Mouse (Mus musculus): ENCODE data around the gene Artn. TPM values are rescaled to one million over a fixed set of nuclear protein-coding genes. Genes with fewer than 3 reads are reported as not detected.
A peak's percentile ranks its signal among the peaks of the same experiment; 100 is the strongest.

Artn gene
- polyA plus RNA-seq, 1 experiment = 2.7 TPM

GRCm38 (mm10) chr4:117947493-117947892 is 17.9 kb upstream of the Artn start:
- no peak for DNase-seq
- Histone ChIP-seq H3K4me3 (replicated peaks; ENCODE audit: extremely low read depth, low read depth, low read length) (no peak overlapping the region), H3K4me1 (ENCODE audit: control insufficient read depth, insufficient read depth, low read length) (no peaks in the 10 kb centered on the region)
- WGBS = 85% methylated on average over 7 of the region's 7 CpGs
- TF ChIP-seq POLR2A (IDR thresholded peaks at IDR 0.05; ENCODE audit: borderline replicate concordance, extremely low read depth, low read depth, low read length) = no peak
- TF ChIP-seq CTCF (IDR thresholded peaks at IDR 0.05; ENCODE audit: insufficient read depth, low read length) = no peak

GRCm38 (mm10) chr4:117946639-117947305 is 17.2 kb upstream of the Artn start:
- DNase-seq = no peak
- no peak overlapping the region for H3K4me3 ChIP-seq (replicated peaks; ENCODE audit: extremely low read depth, low read depth, low read length)
- TF ChIP-seq POLR2A (IDR thresholded peaks at IDR 0.05; ENCODE audit: borderline replicate concordance, extremely low read depth, low read depth, low read length) (no peak), CTCF (IDR thresholded peaks at IDR 0.05; ENCODE audit: insufficient read depth, low read length) (no peak)
- 82% methylated on average over 11 of the region's 11 CpGs for WGBS
- no peaks in the 10 kb centered on the region for H3K4me1 ChIP-seq (ENCODE audit: control insufficient read depth, insufficient read depth, low read length)

- H3K4me3 ChIP-seq (replicated peaks; ENCODE audit: extremely low read depth, low read depth, low read length) = no peak overlapping the region
- TF ChIP-seq CTCF (IDR thresholded peaks at IDR 0.05; ENCODE audit: insufficient read depth, low read length) (no peak), POLR2A (IDR thresholded peaks at IDR 0.05; ENCODE audit: borderline replicate concordance, extremely low read depth, low read depth, low read length) (no peak)
- WGBS = 60% methylated on average over 5 of the region's 5 CpGs
- DNase-seq = no peak
- no peaks in the 10 kb centered on the region for H3K4me1 ChIP-seq (ENCODE audit: control insufficient read depth, insufficient read depth, low read length)
Measured at GRCm38 (mm10) chr4:117943317-117943716, 13.8 kb upstream of the Artn start.

- Histone ChIP-seq H3K4me1 (ENCODE audit: control insufficient read depth, insufficient read depth, low read length) (no peaks in the 10 kb centered on the region), H3K4me3 (replicated peaks; ENCODE audit: extremely low read depth, low read depth, low read length) (no peak overlapping the region)
- TF ChIP-seq POLR2A (IDR thresholded peaks at IDR 0.05; ENCODE audit: borderline replicate concordance, extremely low read depth, low read depth, low read length) (no peak), CTCF (IDR thresholded peaks at IDR 0.05; ENCODE audit: insufficient read depth, low read length) (no peak)
- 95% methylated on average over 5 of the region's 5 CpGs for WGBS
- DNase-seq = no peak
Measured at GRCm38 (mm10) chr4:117936964-117937363, 7.4 kb upstream of the Artn start.

- DNase-seq = no peak
- no peaks in the 10 kb centered on the region for H3K4me1 ChIP-seq (ENCODE audit: control insufficient read depth, insufficient read depth, low read length)
- no peak overlapping the region for H3K4me3 ChIP-seq (replicated peaks; ENCODE audit: extremely low read depth, low read depth, low read length)
- 67% methylated on average over 4 of the region's 4 CpGs for WGBS
- TF ChIP-seq CTCF (IDR thresholded peaks at IDR 0.05; ENCODE audit: insufficient read depth, low read length) = no peak
- TF ChIP-seq POLR2A (IDR thresholded peaks at IDR 0.05; ENCODE audit: borderline replicate concordance, extremely low read depth, low read depth, low read length) = no peak
Measured at GRCm38 (mm10) chr4:117934081-117934480, 4.5 kb upstream of the Artn start.

GRCm38 (mm10) chr4:117933248-117933647 is 3.7 kb upstream of the Artn start:
- peak; percentile 20 for DNase-seq
- Histone ChIP-seq H3K4me1 (ENCODE audit: control insufficient read depth, insufficient read depth, low read length) (no peaks in the 10 kb centered on the region), H3K4me3 (replicated peaks; ENCODE audit: extremely low read depth, low read depth, low read length) (no peak overlapping the region)
- TF ChIP-seq CTCF (IDR thresholded peaks at IDR 0.05; ENCODE audit: insufficient read depth, low read length) (no peak), POLR2A (IDR thresholded peaks at IDR 0.05; ENCODE audit: borderline replicate concordance, extremely low read depth, low read depth, low read length) (no peak)
- 66% methylated on average over 5 of the region's 5 CpGs for WGBS

- no peak overlapping the region for H3K4me3 ChIP-seq (replicated peaks; ENCODE audit: extremely low read depth, low read depth, low read length)
- DNase-seq = peak; percentile 64
- H3K4me1 ChIP-seq (ENCODE audit: control insufficient read depth, insufficient read depth, low read length) = no peaks in the 10 kb centered on the region
- no peak for TF ChIP-seq POLR2A (IDR thresholded peaks at IDR 0.05; ENCODE audit: borderline replicate concordance, extremely low read depth, low read depth, low read length)
- TF ChIP-seq CTCF (IDR thresholded peaks at IDR 0.05; ENCODE audit: insufficient read depth, low read length) = peak; percentile 67
- 3% methylated on average over 13 of the region's 13 CpGs for WGBS
Measured at GRCm38 (mm10) chr4:117928699-117929241, 793 bp downstream of the Artn start.

- no peak overlapping the region for H3K4me3 ChIP-seq (replicated peaks; ENCODE audit: extremely low read depth, low read depth, low read length)
- WGBS = 30% methylated on average over 6 of the region's 6 CpGs
- no peaks in the 10 kb centered on the region for H3K4me1 ChIP-seq (ENCODE audit: control insufficient read depth, insufficient read depth, low read length)
- no peak for DNase-seq
- TF ChIP-seq POLR2A (IDR thresholded peaks at IDR 0.05; ENCODE audit: borderline replicate concordance, extremely low read depth, low read depth, low read length) = no peak
- peak; percentile 65 for TF ChIP-seq CTCF (IDR thresholded peaks at IDR 0.05; ENCODE audit: insufficient read depth, low read length)
Measured at GRCm38 (mm10) chr4:117928234-117928633, 1.3 kb downstream of the Artn start.

- Histone ChIP-seq H3K4me1 (ENCODE audit: control insufficient read depth, insufficient read depth, low read length) (no peaks in the 10 kb centered on the region), H3K4me3 (replicated peaks; ENCODE audit: extremely low read depth, low read depth, low read length) (no peak overlapping the region)
- DNase-seq = no peak
- no peak for TF ChIP-seq POLR2A (IDR thresholded peaks at IDR 0.05; ENCODE audit: borderline replicate concordance, extremely low read depth, low read depth, low read length)
- TF ChIP-seq CTCF (IDR thresholded peaks at IDR 0.05; ENCODE audit: insufficient read depth, low read length) = peak; percentile 7; the same call in 1 of the 2 replicates
- WGBS = 7% methylated on average over 71 of the region's 71 CpGs
Measured at GRCm38 (mm10) chr4:117926545-117927482, 2.7 kb downstream of the Artn start.
